Mouse (Mus musculus): ENCODE data around the gene Map4k2.

Gene Map4k2

GRCm38 (mm10) chr19:6400096-6401086 is 59.5 kb downstream of the Map4k2 start:
- DNase-seq (ENCODE audit: low spot score in 2 of 2), result no peak

- no peak for DNase-seq (ENCODE audit: low spot score in 2 of 2)
Measured at GRCm38 (mm10) chr19:6401131-6401815, 60.3 kb downstream of the Map4k2 start.

DNA sequence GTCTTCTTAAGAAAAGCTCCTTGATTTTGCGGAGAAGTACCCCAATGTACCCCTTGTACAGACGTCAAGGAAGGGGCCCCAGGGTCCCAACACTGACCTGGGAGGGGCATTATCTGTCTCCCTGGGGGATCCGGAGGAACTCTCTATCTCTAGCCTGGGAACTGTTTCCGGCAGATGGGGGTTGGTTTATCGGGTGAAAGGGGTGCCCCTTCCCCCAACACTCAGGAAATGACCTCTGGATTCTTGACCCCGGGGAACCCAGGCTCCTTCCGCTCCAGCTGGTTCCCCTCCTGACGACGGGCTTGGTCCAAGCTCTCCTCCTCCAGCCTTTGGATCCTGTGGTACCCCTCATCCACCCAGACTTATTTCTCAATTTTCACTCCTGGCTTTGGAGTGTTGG is 61.0 kb downstream of the Map4k2 start:
- DNase-seq (ENCODE audit: low spot score in 2 of 2), result no peak

DNA sequence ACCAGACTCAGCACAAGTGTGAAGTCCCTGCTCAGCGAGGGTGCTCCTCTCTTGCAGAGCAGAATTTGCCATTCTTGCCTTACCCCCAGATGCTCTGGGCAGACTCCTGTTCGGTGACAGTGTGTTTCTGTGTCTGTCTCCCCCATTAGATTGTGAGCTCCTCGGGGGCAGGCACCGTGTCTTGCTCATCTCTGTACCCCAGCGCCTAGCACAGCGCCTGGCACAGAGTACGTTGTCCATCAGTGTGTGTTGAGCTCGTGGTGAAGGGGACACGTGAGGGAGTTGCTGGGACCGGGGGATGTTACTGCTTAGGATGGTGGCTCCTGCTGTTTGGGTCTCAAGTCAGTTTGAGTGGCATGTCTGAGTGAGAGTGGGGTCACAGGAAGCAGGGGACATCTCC is 62.9 kb downstream of the Map4k2 start:
- DNase-seq (ENCODE audit: low spot score in 2 of 2), result no peak
